Mouse (Mus musculus) MEL (cell line): ENCODE measurements around the gene Pitx2.

Experiments used
- CHD2 ChIP-seq: IDR thresholded peaks from 2 replicates; pipeline ENCODE4 v1.6.1; 2011; ENCODE audit warnings: low read length, improper control_type of control experiment
- CTCF ChIP-seq, 3 experiments: IDR thresholded peaks in 2 of 3; conservative IDR thresholded peaks in 1 of 3; 2 replicates each; pipeline ENCODE4 v1.5.1; 2011 to 2012; ENCODE audit warnings: low read length in 3 of 3, low read depth in 2 of 3, mild to moderate bottlenecking in 2 of 3, improper control_type of control experiment in 1 of 3, inconsistent platforms in 1 of 3, mixed read lengths in 1 of 3, moderate library complexity in 1 of 3; ENCODE audit not compliant: control insufficient read depth in 1 of 3, insufficient read depth in 1 of 3, poor library complexity in 1 of 3, severe bottlenecking in 1 of 3
- E2F4 ChIP-seq: IDR thresholded peaks from 2 replicates; pipeline ENCODE4 v1.6.1; 2011; ENCODE audit warnings: low read depth, low read length, improper control_type of control experiment, borderline replicate concordance
- ETS1 ChIP-seq: IDR thresholded peaks from 2 replicates; pipeline ENCODE4 v1.6.1; 2012; ENCODE audit warnings: low read depth, mild to moderate bottlenecking, inconsistent platforms, low read length, improper control_type of control experiment, moderate library complexity
- HCFC1 ChIP-seq: IDR thresholded peaks from 2 replicates; pipeline ENCODE4 v1.6.1; 2012; ENCODE audit warnings: low read depth, mild to moderate bottlenecking, inconsistent platforms, low read length, improper control_type of control experiment, moderate library complexity
- MAX ChIP-seq: IDR thresholded peaks from 2 replicates; pipeline ENCODE4 v1.6.1; 2011; ENCODE audit warnings: low read length, improper control_type of control experiment
- MAZ ChIP-seq: IDR thresholded peaks from 2 replicates; pipeline ENCODE4 v1.6.1; 2012; ENCODE audit warnings: low read depth, mild to moderate bottlenecking, inconsistent platforms, low read length, improper control_type of control experiment
- MYC ChIP-seq: IDR thresholded peaks from 2 replicates; pipeline ENCODE4 v1.6.1; 2011; ENCODE audit warnings: low read depth, mild to moderate bottlenecking, low read length, improper control_type of control experiment, moderate library complexity
- POLR2A ChIP-seq, 2 experiments: IDR thresholded peaks; 2 replicates each; pipeline ENCODE4 v1.6.1; 2011 to 2012; ENCODE audit warnings: low read length in 2 of 2, mild to moderate bottlenecking in 2 of 2, control low read depth in 1 of 2, improper control_type of control experiment in 1 of 2, low read depth in 1 of 2, moderate library complexity in 1 of 2; ENCODE audit not compliant: control insufficient read depth in 1 of 2, insufficient read depth in 1 of 2, poor library complexity in 1 of 2
- POLR2AphosphoS2 ChIP-seq: IDR thresholded peaks from 2 replicates; pipeline ENCODE4 v1.6.1; 2011; ENCODE audit warnings: low read length, improper control_type of control experiment
- TAL1 ChIP-seq: IDR thresholded peaks from 2 replicates; pipeline ENCODE4 v1.6.1; 2012; ENCODE audit warnings: mild to moderate bottlenecking, inconsistent platforms, low read length, moderate library complexity, mixed read lengths
- TBP ChIP-seq: IDR thresholded peaks from 2 replicates; pipeline ENCODE4 v1.8.0; 2011; ENCODE audit warnings: low read depth, low read length, improper control_type of control experiment

DNA sequence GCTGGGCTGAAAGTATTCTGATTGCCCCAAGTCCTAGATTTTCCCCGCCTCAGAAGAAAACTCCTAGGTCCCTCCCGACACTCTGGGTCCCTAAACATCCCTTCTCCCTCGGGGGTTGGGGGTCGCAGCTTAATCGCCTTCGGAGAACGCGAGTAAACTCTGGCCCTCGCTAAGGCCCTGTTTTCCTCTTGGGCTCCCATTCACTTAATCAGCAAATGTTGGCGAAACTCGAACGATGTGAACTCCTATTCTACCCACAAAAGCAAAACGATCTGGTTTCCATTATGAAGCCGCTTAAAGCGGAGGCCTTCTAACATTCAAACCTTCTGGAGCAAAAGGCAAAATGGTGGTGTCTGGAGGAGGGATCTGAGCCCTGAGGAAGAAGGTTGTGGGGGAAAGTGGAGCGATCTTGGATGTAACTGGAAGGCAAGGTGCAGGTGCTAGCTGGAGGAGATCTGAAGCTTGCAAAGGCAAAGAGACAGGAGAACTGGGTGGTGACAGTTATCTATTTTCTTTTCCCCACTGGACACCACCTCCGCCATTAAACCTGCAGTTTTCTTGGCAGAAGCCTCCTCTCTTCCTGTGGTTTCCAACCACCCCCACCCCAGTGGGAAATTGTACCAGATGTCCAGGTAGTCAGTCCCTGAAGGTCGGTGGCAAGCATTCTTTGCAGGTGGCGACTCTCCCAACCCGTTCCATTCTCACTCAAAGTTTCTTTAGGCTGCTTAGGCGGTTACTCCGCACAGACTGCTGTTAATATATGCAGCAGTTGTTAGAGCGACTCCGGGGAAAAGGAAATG lies 7.8 kb downstream of the Pitx2 start:
- TF ChIP-seq ETS1, result no peak
- TF ChIP-seq TAL1, result no peak
- no peak for TF ChIP-seq CTCF (IDR thresholded peaks at IDR 0.05 in 2 of 3, conservative IDR thresholded peaks at IDR 0.05 in 1 of 3; ENCODE audit: control insufficient read depth in 1 of 3, insufficient read depth in 1 of 3, low read depth in 2 of 3, low read length in 3 of 3, poor library complexity in 1 of 3, severe bottlenecking in 1 of 3)
- TF ChIP-seq MAX, result no peak
- no peak for TF ChIP-seq E2F4
- TF ChIP-seq TBP, result no peak
- no peak for TF ChIP-seq HCFC1
- TF ChIP-seq CHD2, result no peak
- no peak for TF ChIP-seq MYC
- no peak for TF ChIP-seq MAZ
- no peak for TF ChIP-seq POLR2A (IDR thresholded peaks at IDR 0.05; ENCODE audit: control insufficient read depth in 1 of 2, insufficient read depth in 1 of 2, low read depth in 1 of 2, low read length in 2 of 2, poor library complexity in 1 of 2)
- no peak for TF ChIP-seq POLR2AphosphoS2
